Comparison of ENCODE assay signal across 9 mouse cellular contexts in genomic region chr12:84999053-84999452, GRCm38 (mm10). TPM values are rescaled to one million over a fixed set of nuclear protein-coding genes. Genes with fewer than 3 reads are reported as not detected.
DNase-seq lines count a peak whose midpoint lies in the region; ATAC-seq lines count a peak whose summit lies in the region.
"Had no signal": no experiment of that assay in that cellular context is flagged by ENCODE, and none has a peak within 500 bp of the region (broad histone marks: within the 10 kb centered on the region; RNA-seq: fewer than 3 reads in every experiment).

No protein-coding gene starts in this region.

- no peak for ATAC-seq in heart, embryonic 13.5 days (ENCODE audit: extremely low read depth, insufficient number of reproducible peaks, low FRiP score, low TSS enrichment)
- ATAC-seq in hindbrain, embryonic 16.5 days = no peak
- no peak for ATAC-seq in midbrain, embryonic 14.5 days (ENCODE audit: low FRiP score, low TSS enrichment)

- H3K9ac ChIP-seq in heart, embryonic 13.5 days = no peak overlapping the region
- no peak overlapping the region for H3K9ac ChIP-seq in hindbrain, embryonic 16.5 days (ENCODE audit: low read depth, low read length)
- no peak overlapping the region for H3K9ac ChIP-seq in midbrain, embryonic 14.5 days (replicated peaks; ENCODE audit: low read length)

- peak overlapping the region; percentile 76; the same call in 1 of the 2 replicates for H3K4me3 ChIP-seq in heart, embryonic 13.5 days
- peak overlapping the region; percentile 100 for H3K4me3 ChIP-seq in embryonic facial prominence, embryonic 10.5 days
- H3K4me3 ChIP-seq in hindbrain, embryonic 16.5 days (ENCODE audit: low read length) = peak overlapping the region; percentile 88
- peak overlapping the region; percentile 99 for H3K4me3 ChIP-seq in midbrain, embryonic 14.5 days (replicated peaks; ENCODE audit: low read depth, low read length)

- no peaks in the 10 kb centered on the region for H3K9me3 ChIP-seq in heart, embryonic 13.5 days
- peaks cover 8% of the 10 kb centered on the region; the same call in 1 of the 2 replicates for H3K9me3 ChIP-seq in embryonic facial prominence, embryonic 10.5 days
- H3K9me3 ChIP-seq in hindbrain, embryonic 16.5 days (ENCODE audit: control insufficient read depth, low read length) = no peaks in the 10 kb centered on the region
- H3K9me3 ChIP-seq in midbrain, embryonic 14.5 days (ENCODE audit: control insufficient read depth, low read length) = no peaks in the 10 kb centered on the region

- H3K27ac ChIP-seq in heart, embryonic 13.5 days (replicated peaks) = no peak overlapping the region
- H3K27ac ChIP-seq in embryonic facial prominence, embryonic 10.5 days (replicated peaks) = no peak overlapping the region
- no peak overlapping the region for H3K27ac ChIP-seq in hindbrain, embryonic 16.5 days (ENCODE audit: low read depth, low read length)
- H3K27ac ChIP-seq in midbrain, embryonic 14.5 days (replicated peaks; ENCODE audit: low read depth, low read length) = no peak overlapping the region

- H3K27me3 ChIP-seq in heart, embryonic 13.5 days (replicated peaks) = no peaks in the 10 kb centered on the region
- no peaks in the 10 kb centered on the region for H3K27me3 ChIP-seq in embryonic facial prominence, embryonic 10.5 days (replicated peaks; ENCODE audit: low read depth, poor library complexity, severe bottlenecking)
- no peaks in the 10 kb centered on the region for H3K27me3 ChIP-seq in hindbrain, embryonic 16.5 days (replicated peaks; ENCODE audit: control insufficient read depth, insufficient read depth, low read length)
- H3K27me3 ChIP-seq in midbrain, embryonic 14.5 days (ENCODE audit: control insufficient read depth, insufficient read depth, low read length) = no peaks in the 10 kb centered on the region

- intact Hi-C loops in heart, postnatal 25 days (cut with DNase I) = loop anchor here (10.0 kb wide), 1 partner anchor 384 kb away; the partner anchor contains the start of gene Abcd4

- peaks cover 29% of the 10 kb centered on the region for H3K4me1 ChIP-seq in heart, embryonic 13.5 days
- peaks cover 22% of the 10 kb centered on the region for H3K4me1 ChIP-seq in embryonic facial prominence, embryonic 10.5 days
- peaks cover 19% of the 10 kb centered on the region for H3K4me1 ChIP-seq in hindbrain, embryonic 16.5 days (ENCODE audit: control insufficient read depth, insufficient read depth, low read depth, low read length)
- peaks cover 22% of the 10 kb centered on the region for H3K4me1 ChIP-seq in midbrain, embryonic 14.5 days (ENCODE audit: control insufficient read depth, insufficient read depth, low read length)

- peak overlapping the region; percentile 95 for H3K4me2 ChIP-seq in heart, embryonic 13.5 days
- H3K4me2 ChIP-seq in hindbrain, embryonic 16.5 days (ENCODE audit: low read length) = peak overlapping the region; percentile 92
- peak overlapping the region; percentile 95 for H3K4me2 ChIP-seq in midbrain, embryonic 14.5 days (ENCODE audit: low read length)

- H3K36me3 ChIP-seq in heart, embryonic 13.5 days = peaks cover 21% of the 10 kb centered on the region
- H3K36me3 ChIP-seq in embryonic facial prominence, embryonic 10.5 days (replicated peaks) = peaks cover 53% of the 10 kb centered on the region
- peaks cover 2% of the 10 kb centered on the region; the same call in 1 of the 2 replicates for H3K36me3 ChIP-seq in hindbrain, embryonic 16.5 days (ENCODE audit: control insufficient read depth, insufficient read depth, low read length)
- H3K36me3 ChIP-seq in midbrain, embryonic 14.5 days (ENCODE audit: control insufficient read depth, insufficient read depth, low read length) = 0 out of 2 replicates have a peak, but pooled peaks cover 4% of the 10 kb centered on the region

- no peak for DNase-seq in heart, postnatal 25 days (ENCODE audit: low spot score)
- no peak for DNase-seq in embryonic facial prominence, embryonic 10.5 days (ENCODE audit: low spot score)
- no peak for DNase-seq in midbrain, embryonic 14.5 days
- DNase-seq in yolk sac, embryonic 10.5 days (ENCODE audit: low spot score) = no peak
- no peak for DNase-seq in right cerebral cortex, postnatal 10 days (ENCODE audit: low spot score in 2 of 2)
- DNase-seq in cerebellum, adult 11-12 months = no peak
- DNase-seq: gastrocnemius, postnatal 25 days had no signal

RNA-seq across cellular contexts. Expression of gene Ylpm1, which starts 2.9 kb away (rescaled TPM):
- 17.1 and 18.3 TPM in 2 replicates for polyA plus RNA-seq in heart, embryonic 13.5 days (2015; fragmentation: Nextera tagmentation; extraction: Ambion mirVana)
- 10 to 100 TPM; 26.6 to 26.7 TPM for total RNA-seq in heart, postnatal 25 days (2021)
- polyA plus RNA-seq in embryonic facial prominence, embryonic 10.5 days (2016; fragmentation: Nextera tagmentation; extraction: Ambion mirVana) = 36.5 and 37.9 TPM in 2 replicates
- 28.7 and 29.7 TPM in 2 replicates for polyA plus RNA-seq in hindbrain, embryonic 16.5 days (2015; fragmentation: Nextera tagmentation; extraction: Ambion mirVana)
- 47.4 and 50.2 TPM in 2 replicates for polyA plus RNA-seq in midbrain, embryonic 14.5 days (2014; fragmentation: Nextera tagmentation; extraction: Ambion mirVana)

RNA-seq across cellular contexts. Expression of gene Arel1, which starts 28.4 kb away (rescaled TPM):
- 9.3 and 10.1 TPM in 2 replicates for polyA plus RNA-seq in heart, embryonic 13.5 days (2015; fragmentation: Nextera tagmentation; extraction: Ambion mirVana)
- 10 to 100 TPM; 37.2 to 38.5 TPM for total RNA-seq in heart, postnatal 25 days (2021)
- polyA plus RNA-seq in embryonic facial prominence, embryonic 10.5 days (2016; fragmentation: Nextera tagmentation; extraction: Ambion mirVana) = 16.8 and 18.1 TPM in 2 replicates
- polyA plus RNA-seq in hindbrain, embryonic 16.5 days (2015; fragmentation: Nextera tagmentation; extraction: Ambion mirVana) = 29.3 and 36.0 TPM in 2 replicates
- 33.2 and 40.5 TPM in 2 replicates for polyA plus RNA-seq in midbrain, embryonic 14.5 days (2014; fragmentation: Nextera tagmentation; extraction: Ambion mirVana)

RNA-seq across cellular contexts. Expression of gene Fcf1, which starts 28.4 kb away (rescaled TPM):
- polyA plus RNA-seq in heart, embryonic 13.5 days (2015; fragmentation: Nextera tagmentation; extraction: Ambion mirVana) = 82.5 and 91.4 TPM in 2 replicates
- 10 to 100 TPM; 28.4 to 34.6 TPM for total RNA-seq in heart, postnatal 25 days (2021)
- 191 and 192 TPM in 2 replicates for polyA plus RNA-seq in embryonic facial prominence, embryonic 10.5 days (2016; fragmentation: Nextera tagmentation; extraction: Ambion mirVana)
- polyA plus RNA-seq in hindbrain, embryonic 16.5 days (2015; fragmentation: Nextera tagmentation; extraction: Ambion mirVana) = 72.8 and 74.8 TPM in 2 replicates
- polyA plus RNA-seq in midbrain, embryonic 14.5 days (2014; fragmentation: Nextera tagmentation; extraction: Ambion mirVana) = 95.9 and 105 TPM in 2 replicates
